Mouse (Mus musculus): Measurements from ENCODE around the gene Selenot. TPM values are rescaled to one million over a fixed set of nuclear protein-coding genes. Genes with fewer than 3 reads are reported as not detected.

Selenot gene
- 22.5 and 23.1 TPM in 2 replicates for polyA plus RNA-seq (2015; fragmentation: Nextera tagmentation; extraction: Ambion mirVana)

GRCm38 (mm10) chr3:58576137-58577066 lies at the start of gene Selenot:
Gene Selenot (plus strand): TSS chr3:58576636.
- under 1% methylated on average over 59 of the region's 59 CpGs for WGBS
- Histone ChIP-seq H3K36me3 (peaks cover 13% of the 10 kb centered on the region), H3K4me2 (replicated peaks) (peak within 1 kb of the TSS; percentile 61), H3K9ac (replicated peaks) (peak within 1 kb of the TSS; percentile 99), H3K4me3 (replicated peaks) (peak within 1 kb of the TSS; percentile 81), H3K27ac (peak within 1 kb of the TSS; percentile 99), H3K27me3 (no peaks in the 10 kb centered on the region), H3K9me3 (no peaks in the 10 kb centered on the region), H3K4me1 (replicated peaks) (peaks cover 23% of the 10 kb centered on the region)
- ATAC-seq, result peak; percentile 95

- H3K9ac ChIP-seq (replicated peaks), result no peak overlapping the region
- no peaks in the 10 kb centered on the region for H3K27me3 ChIP-seq
- H3K4me2 ChIP-seq (replicated peaks), result no peak overlapping the region
- 96% methylated on average over 3 of the region's 3 CpGs for WGBS
- no peak for ATAC-seq
- no peak overlapping the region for H3K4me3 ChIP-seq (replicated peaks)
- no peak overlapping the region for H3K27ac ChIP-seq
- peaks cover 54% of the 10 kb centered on the region for H3K36me3 ChIP-seq
- no peaks in the 10 kb centered on the region for H3K4me1 ChIP-seq (replicated peaks)
- no peaks in the 10 kb centered on the region for H3K9me3 ChIP-seq
Measured at GRCm38 (mm10) chr3:58536573-58536972, 39.9 kb upstream of the Selenot start.

GRCm38 (mm10) chr3:58552001-58552811 lies 24.2 kb upstream of the Selenot start:
- H3K4me1 ChIP-seq (replicated peaks), result no peaks in the 10 kb centered on the region
- WGBS, result 88% methylated on average over 1 of the region's 1 CpGs
- H3K9me3 ChIP-seq, result no peaks in the 10 kb centered on the region
- H3K9ac ChIP-seq (replicated peaks), result no peak overlapping the region
- no peak overlapping the region for H3K4me3 ChIP-seq (replicated peaks)
- H3K4me2 ChIP-seq (replicated peaks), result no peak overlapping the region
- peaks cover 84% of the 10 kb centered on the region for H3K36me3 ChIP-seq
- no peaks in the 10 kb centered on the region for H3K27me3 ChIP-seq
- H3K27ac ChIP-seq, result no peak overlapping the region
- ATAC-seq, result no peak

GRCm38 (mm10) chr3:58556649-58557048 lies 19.8 kb upstream of the Selenot start:
- 89% methylated on average over 7 of the region's 7 CpGs for WGBS
- Histone ChIP-seq H3K4me3 (replicated peaks) (no peak overlapping the region), H3K4me1 (replicated peaks) (no peaks in the 10 kb centered on the region), H3K27ac (no peak overlapping the region), H3K27me3 (no peaks in the 10 kb centered on the region), H3K4me2 (replicated peaks) (no peak overlapping the region), H3K9ac (replicated peaks) (no peak overlapping the region), H3K9me3 (no peaks in the 10 kb centered on the region), H3K36me3 (peaks cover 54% of the 10 kb centered on the region)
- no peak for ATAC-seq

- H3K9me3 ChIP-seq, result no peaks in the 10 kb centered on the region
- H3K4me1 ChIP-seq (replicated peaks), result no peaks in the 10 kb centered on the region
- no peak overlapping the region for H3K4me2 ChIP-seq (replicated peaks)
- no peaks in the 10 kb centered on the region for H3K27me3 ChIP-seq
- no peak overlapping the region for H3K4me3 ChIP-seq (replicated peaks)
- H3K9ac ChIP-seq (replicated peaks), result no peak overlapping the region
- H3K36me3 ChIP-seq, result peaks cover 24% of the 10 kb centered on the region
- WGBS, result 29% methylated on average over 2 of the region's 2 CpGs
- no peak overlapping the region for H3K27ac ChIP-seq
- ATAC-seq, result no peak
Measured at GRCm38 (mm10) chr3:58559887-58560286, 16.5 kb upstream of the Selenot start.

- no peak overlapping the region for H3K27ac ChIP-seq
- peaks cover 10% of the 10 kb centered on the region for H3K36me3 ChIP-seq
- no peaks in the 10 kb centered on the region for H3K9me3 ChIP-seq
- no peak overlapping the region for H3K9ac ChIP-seq (replicated peaks)
- no peak for ATAC-seq
- no peaks in the 10 kb centered on the region for H3K4me1 ChIP-seq (replicated peaks)
- H3K27me3 ChIP-seq, result no peaks in the 10 kb centered on the region
- WGBS, result 19% methylated on average over 2 of the region's 2 CpGs
- no peak overlapping the region for H3K4me3 ChIP-seq (replicated peaks)
- H3K4me2 ChIP-seq (replicated peaks), result no peak overlapping the region
Measured at GRCm38 (mm10) chr3:58561437-58561836, 15.0 kb upstream of the Selenot start.

- Histone ChIP-seq H3K9ac (replicated peaks) (no peak overlapping the region), H3K4me1 (replicated peaks) (no peaks in the 10 kb centered on the region), H3K9me3 (no peaks in the 10 kb centered on the region), H3K4me3 (replicated peaks) (no peak overlapping the region), H3K4me2 (replicated peaks) (no peak overlapping the region), H3K36me3 (no peaks in the 10 kb centered on the region), H3K27ac (no peak overlapping the region), H3K27me3 (no peaks in the 10 kb centered on the region)
- 90% methylated on average over 3 of the region's 3 CpGs for WGBS
- ATAC-seq, result no peak
Measured at GRCm38 (mm10) chr3:58570821-58571220, 5.6 kb upstream of the Selenot start.

GRCm38 (mm10) chr3:58577067-58577503 lies 649 bp downstream of the Selenot start:
- H3K36me3 ChIP-seq, result peaks cover 13% of the 10 kb centered on the region
- H3K9me3 ChIP-seq, result no peaks in the 10 kb centered on the region
- peak overlapping the region; percentile 81 for H3K4me3 ChIP-seq (replicated peaks)
- H3K9ac ChIP-seq (replicated peaks), result peak overlapping the region; percentile 99
- peak; percentile 84; the same call in 1 of the 2 replicates for ATAC-seq
- peak overlapping the region; percentile 99 for H3K27ac ChIP-seq
- H3K27me3 ChIP-seq, result no peaks in the 10 kb centered on the region
- peak overlapping the region; percentile 61 for H3K4me2 ChIP-seq (replicated peaks)
- H3K4me1 ChIP-seq (replicated peaks), result peaks cover 29% of the 10 kb centered on the region
- under 1% methylated on average over 36 of the region's 36 CpGs for WGBS

GRCm38 (mm10) chr3:58577506-58578050 lies 1.1 kb downstream of the Selenot start:
- Histone ChIP-seq H3K27ac (peak overlapping the region; percentile 99), H3K9me3 (no peaks in the 10 kb centered on the region), H3K4me3 (replicated peaks) (peak overlapping the region; percentile 81), H3K27me3 (no peaks in the 10 kb centered on the region), H3K9ac (replicated peaks) (peak overlapping the region; percentile 99), H3K4me1 (replicated peaks) (peaks cover 34% of the 10 kb centered on the region), H3K36me3 (peaks cover 13% of the 10 kb centered on the region), H3K4me2 (replicated peaks) (peak overlapping the region; percentile 61)
- 23% methylated on average over 8 of the region's 8 CpGs for WGBS
- ATAC-seq, result no peak

- no peak for ATAC-seq
Measured at GRCm38 (mm10) chr3:58581530-58581929, 5.1 kb downstream of the Selenot start.

GRCm38 (mm10) chr3:58582297-58582696 lies 5.9 kb downstream of the Selenot start:
- Histone ChIP-seq H3K36me3 (peaks cover 25% of the 10 kb centered on the region), H3K27me3 (no peaks in the 10 kb centered on the region), H3K27ac (no peak overlapping the region), H3K4me2 (replicated peaks) (no peak overlapping the region), H3K9me3 (no peaks in the 10 kb centered on the region), H3K9ac (replicated peaks) (no peak overlapping the region), H3K4me3 (replicated peaks) (no peak overlapping the region), H3K4me1 (replicated peaks) (peaks cover 31% of the 10 kb centered on the region)
- ATAC-seq, result no peak
- 88% methylated on average over 5 of the region's 5 CpGs for WGBS

More at GRCm38 (mm10) chr3:58581530-58581929, 5.1 kb downstream of the Selenot start:
- Histone ChIP-seq H3K9me3 (no peaks in the 10 kb centered on the region), H3K27ac (no peak overlapping the region), H3K27me3 (no peaks in the 10 kb centered on the region), H3K4me2 (replicated peaks) (no peak overlapping the region), H3K4me1 (replicated peaks) (peaks cover 31% of the 10 kb centered on the region), H3K9ac (replicated peaks) (no peak overlapping the region), H3K36me3 (peaks cover 20% of the 10 kb centered on the region), H3K4me3 (replicated peaks) (no peak overlapping the region)
- WGBS, result 93% methylated on average over 4 of the region's 4 CpGs
